2 mouse cellular contexts compared by ENCODE assay signal in the genomic region with DNA sequence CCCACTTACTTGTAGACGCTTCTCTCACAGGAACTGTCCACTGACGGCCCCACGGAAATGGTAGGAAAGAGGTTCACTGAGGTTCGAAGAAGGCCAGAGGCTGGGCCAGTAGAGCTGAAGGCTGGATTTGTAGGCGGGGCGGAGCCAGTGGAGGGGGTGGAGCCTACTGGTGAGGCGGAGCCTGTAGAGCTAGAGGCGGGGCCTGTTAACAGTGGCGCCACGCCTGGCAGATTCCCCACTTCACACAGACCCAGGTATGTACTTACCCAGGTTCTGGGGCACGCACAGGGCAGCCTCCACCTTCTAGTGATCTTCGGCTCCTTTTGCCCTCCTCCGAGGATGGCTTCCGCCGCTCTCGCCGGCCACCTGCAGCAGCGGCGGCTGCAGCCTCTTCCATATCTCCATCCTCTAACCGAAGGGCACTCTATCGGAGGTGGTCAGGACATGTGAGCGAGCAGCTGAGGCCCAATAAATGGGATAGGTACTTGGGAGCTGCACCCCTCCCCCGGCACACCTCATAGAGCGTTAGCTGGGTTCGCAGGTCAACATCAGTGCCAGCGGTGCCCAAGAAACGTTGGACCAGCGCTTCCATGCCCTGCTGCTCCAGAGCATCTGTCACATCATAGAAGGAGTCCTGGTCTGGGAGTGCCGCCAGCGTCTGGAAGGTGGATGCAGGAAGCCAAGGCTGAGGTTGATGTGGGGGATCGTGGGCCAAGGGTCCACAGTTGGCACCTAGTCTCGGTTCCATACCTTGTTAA.
TF ChIP-seq lines count a peak whose summit lies in the region.

No protein-coding gene starts in this region.

TF ChIP-seq in MEL, 35 proteins besides CTCF, POLR2A, EP300 and RAD21 (continued from another document):
- peak; percentile 16; the same call in 1 of the 2 replicates for TF ChIP-seq POLR2AphosphoS2 (IDR thresholded peaks at IDR 0.05; ENCODE audit: low read length)

TF ChIP-seq in myocyte, 11 proteins besides CTCF, POLR2A, EP300 and RAD21 (continued from another document):
- no peak for TF ChIP-seq USF1 (IDR thresholded peaks at IDR 0.05; ENCODE audit: low read depth)
